Mouse (Mus musculus) E14TG2a.4 (cell line): ENCODE measurements around the gene Mycl.

Source experiments
- H3K27me3 ChIP-seq: 2 replicates; pipeline ENCODE4 v1.6.1; 2014; ENCODE audit warnings: low read length, control low read depth; ENCODE audit not compliant: insufficient read depth
- H3K36me3 ChIP-seq: 2 replicates; pipeline ENCODE4 v1.6.1; 2014; ENCODE audit warnings: low read length, control low read depth; ENCODE audit not compliant: insufficient read depth
- H3K4me1 ChIP-seq: replicated peaks from 2 replicates; pipeline ENCODE4 v1.6.1; 2014; ENCODE audit warnings: low read depth, low read length, control low read depth
- H3K4me3 ChIP-seq: replicated peaks from 2 replicates; pipeline ENCODE4 v1.5.1; 2014; ENCODE audit warnings: mild to moderate bottlenecking, low read length
- H3K9me3 ChIP-seq: 2 replicates; pipeline ENCODE4 v1.6.1; 2014; ENCODE audit warnings: low read length, control low read depth
- CTCF ChIP-seq: conservative IDR thresholded peaks from 2 replicates; pipeline ENCODE4 v1.5.1; 2014; ENCODE audit warnings: low read length
- NANOG ChIP-seq: IDR thresholded peaks from 2 replicates; pipeline ENCODE4 v1.6.1; 2014; ENCODE audit warnings: borderline replicate concordance, low read length, mixed read lengths
- POU5F1 ChIP-seq: IDR thresholded peaks from 2 replicates; pipeline ENCODE4 v1.6.1; 2014; ENCODE audit warnings: low read length, borderline replicate concordance

Gene Mycl

GRCm38 (mm10) chr4:123016451-123016957, 21.1 kb downstream of the Mycl start, which contains the start of gene Trit1:
TSS of gene Trit1 (plus strand) at chr4:123016597.
- Histone ChIP-seq H3K36me3 (peaks cover 29% of the 10 kb centered on the region), H3K27me3 (no peaks in the 10 kb centered on the region), H3K4me3 (peak within 1 kb of the TSS; percentile 97), H3K9me3 (no peaks in the 10 kb centered on the region), H3K4me1 (peaks cover 77% of the 10 kb centered on the region)
- no peak for TF ChIP-seq NANOG
- no peak for TF ChIP-seq POU5F1
- TF ChIP-seq CTCF: no peak

GRCm38 (mm10) chr4:123021591-123021990, 26.1 kb downstream of the Mycl start:
- Histone ChIP-seq H3K4me3 (no peak overlapping the region), H3K36me3 (peaks cover 53% of the 10 kb centered on the region), H3K9me3 (no peaks in the 10 kb centered on the region), H3K27me3 (no peaks in the 10 kb centered on the region), H3K4me1 (peaks cover 50% of the 10 kb centered on the region)
- TF ChIP-seq NANOG: no peak

- Histone ChIP-seq H3K4me3 (no peak overlapping the region), H3K9me3 (no peaks in the 10 kb centered on the region), H3K36me3 (peaks cover 66% of the 10 kb centered on the region), H3K4me1 (peaks cover 40% of the 10 kb centered on the region), H3K27me3 (no peaks in the 10 kb centered on the region)
- TF ChIP-seq CTCF (peak; percentile 32), NANOG (no peak)
These were observed 27.4 kb downstream of the Mycl start for GRCm38 (mm10) chr4:123022896-123023295.

GRCm38 (mm10) chr4:123025418-123025817, 30.0 kb downstream of the Mycl start:
- no peak for TF ChIP-seq NANOG
- TF ChIP-seq CTCF: no peak
- TF ChIP-seq POU5F1: no peak

GRCm38 (mm10) chr4:123026161-123026560, 30.7 kb downstream of the Mycl start:
- no peaks in the 10 kb centered on the region for H3K9me3 ChIP-seq
- TF ChIP-seq CTCF: no peak
- no peak for TF ChIP-seq POU5F1
- TF ChIP-seq NANOG: no peak

More at GRCm38 (mm10) chr4:123025418-123025817, 30.0 kb downstream of the Mycl start:
- H3K27me3 ChIP-seq: no peaks in the 10 kb centered on the region
- H3K4me3 ChIP-seq: no peak overlapping the region
- peaks cover 64% of the 10 kb centered on the region for H3K36me3 ChIP-seq
- H3K9me3 ChIP-seq: no peaks in the 10 kb centered on the region
- H3K4me1 ChIP-seq: peaks cover 29% of the 10 kb centered on the region

GRCm38 (mm10) chr4:123026597-123026996, 31.1 kb downstream of the Mycl start:
- TF ChIP-seq CTCF (no peak), NANOG (no peak), POU5F1 (no peak)
- no peaks in the 10 kb centered on the region for H3K27me3 ChIP-seq
- peaks cover 66% of the 10 kb centered on the region for H3K36me3 ChIP-seq
- H3K4me1 ChIP-seq: peaks cover 19% of the 10 kb centered on the region
- H3K4me3 ChIP-seq: no peak overlapping the region
- H3K9me3 ChIP-seq: no peaks in the 10 kb centered on the region

More at GRCm38 (mm10) chr4:123026161-123026560, 30.7 kb downstream of the Mycl start:
- Histone ChIP-seq H3K27me3 (no peaks in the 10 kb centered on the region), H3K36me3 (peaks cover 66% of the 10 kb centered on the region), H3K4me3 (no peak overlapping the region), H3K4me1 (peaks cover 24% of the 10 kb centered on the region)

GRCm38 (mm10) chr4:123034841-123035240, 39.4 kb downstream of the Mycl start:
- H3K9me3 ChIP-seq: no peaks in the 10 kb centered on the region
- no peak for TF ChIP-seq CTCF
- no peak for TF ChIP-seq NANOG
- no peak for TF ChIP-seq POU5F1
- no peaks in the 10 kb centered on the region for H3K27me3 ChIP-seq
- no peak overlapping the region for H3K4me3 ChIP-seq
- H3K4me1 ChIP-seq: peaks cover 25% of the 10 kb centered on the region
- peaks cover 81% of the 10 kb centered on the region for H3K36me3 ChIP-seq

GRCm38 (mm10) chr4:123035636-123036035, 40.2 kb downstream of the Mycl start:
- H3K9me3 ChIP-seq: no peaks in the 10 kb centered on the region
- no peak for TF ChIP-seq POU5F1
- TF ChIP-seq CTCF: no peak
- no peak for TF ChIP-seq NANOG
- H3K27me3 ChIP-seq: no peaks in the 10 kb centered on the region
- peaks cover 83% of the 10 kb centered on the region for H3K36me3 ChIP-seq
- H3K4me3 ChIP-seq: no peak overlapping the region
- peaks cover 25% of the 10 kb centered on the region for H3K4me1 ChIP-seq

GRCm38 (mm10) chr4:123036710-123037109, 41.3 kb downstream of the Mycl start:
- Histone ChIP-seq H3K27me3 (no peaks in the 10 kb centered on the region), H3K9me3 (no peaks in the 10 kb centered on the region), H3K36me3 (peaks cover 83% of the 10 kb centered on the region), H3K4me3 (no peak overlapping the region), H3K4me1 (peaks cover 30% of the 10 kb centered on the region)
- TF ChIP-seq POU5F1 (no peak), NANOG (no peak), CTCF (no peak)
